Mouse (Mus musculus): Measurements from ENCODE around the gene Pdik1l. TPM values are rescaled to one million over a fixed set of nuclear protein-coding genes. Genes with fewer than 3 reads are reported as not detected.

Pdik1l gene
- polyA plus RNA-seq, 1 experiment = 9.6 TPM

DNA sequence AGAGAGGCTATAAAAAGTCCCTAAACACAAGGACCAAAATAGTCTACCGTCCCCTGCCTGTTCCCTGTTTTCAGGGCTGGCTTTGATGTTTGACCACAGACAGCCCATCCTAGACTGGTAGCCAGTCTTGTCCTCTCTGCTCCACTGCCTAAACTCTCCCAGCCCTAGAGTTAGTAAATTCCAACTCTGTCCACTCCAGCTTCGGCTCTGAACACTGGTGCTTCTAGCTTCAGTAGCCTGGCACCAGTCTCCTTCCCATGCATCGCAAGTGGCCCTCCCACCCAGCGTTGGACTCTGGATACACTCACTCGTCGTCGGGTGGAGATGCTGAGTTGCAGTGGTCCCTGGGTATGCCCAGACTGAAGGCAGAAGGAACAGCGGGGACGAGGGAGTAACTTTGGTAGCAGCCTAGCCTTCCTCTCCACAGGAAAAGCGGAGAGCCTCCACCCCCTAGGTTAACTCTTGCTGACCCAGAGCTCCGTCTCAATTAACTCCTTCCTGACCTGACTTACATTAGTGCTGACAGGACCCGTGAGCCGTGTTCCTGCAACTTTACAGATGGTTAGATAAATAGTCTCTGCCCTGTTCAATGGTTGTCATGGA, 33.9 kb downstream of the Pdik1l start, which contains the start of gene Grrp1:
TSS of gene Grrp1 (minus strand) at position 385 of the 603 bp plus-strand sequence.
- 19% methylated on average over 13 of the region's 13 CpGs for WGBS
- DNase-seq = no peak
- Histone ChIP-seq H3K27ac (ENCODE audit: insufficient read depth, low read length) (0 out of 2 replicates have a peak within 1 kb of the TSS, but pooled peaks have one; percentile 48), H3K4me1 (ENCODE audit: control insufficient read depth, insufficient read depth, low read length) (no peaks in the 10 kb centered on the region), H3K27me3 (ENCODE audit: control insufficient read depth, insufficient read depth, low read length) (peaks cover 2% of the 10 kb centered on the region; the same call in 1 of the 2 replicates), H3K4me3 (replicated peaks; ENCODE audit: insufficient read depth, low read depth, low read length) (peak within 1 kb of the TSS; percentile 33)
- TF ChIP-seq CTCF (IDR thresholded peaks at IDR 0.05; ENCODE audit: borderline replicate concordance, insufficient read depth, low read depth, low read length) (no peak), POLR2A (IDR thresholded peaks at IDR 0.05; ENCODE audit: borderline replicate concordance, insufficient read depth, low read length) (no peak)

DNA sequence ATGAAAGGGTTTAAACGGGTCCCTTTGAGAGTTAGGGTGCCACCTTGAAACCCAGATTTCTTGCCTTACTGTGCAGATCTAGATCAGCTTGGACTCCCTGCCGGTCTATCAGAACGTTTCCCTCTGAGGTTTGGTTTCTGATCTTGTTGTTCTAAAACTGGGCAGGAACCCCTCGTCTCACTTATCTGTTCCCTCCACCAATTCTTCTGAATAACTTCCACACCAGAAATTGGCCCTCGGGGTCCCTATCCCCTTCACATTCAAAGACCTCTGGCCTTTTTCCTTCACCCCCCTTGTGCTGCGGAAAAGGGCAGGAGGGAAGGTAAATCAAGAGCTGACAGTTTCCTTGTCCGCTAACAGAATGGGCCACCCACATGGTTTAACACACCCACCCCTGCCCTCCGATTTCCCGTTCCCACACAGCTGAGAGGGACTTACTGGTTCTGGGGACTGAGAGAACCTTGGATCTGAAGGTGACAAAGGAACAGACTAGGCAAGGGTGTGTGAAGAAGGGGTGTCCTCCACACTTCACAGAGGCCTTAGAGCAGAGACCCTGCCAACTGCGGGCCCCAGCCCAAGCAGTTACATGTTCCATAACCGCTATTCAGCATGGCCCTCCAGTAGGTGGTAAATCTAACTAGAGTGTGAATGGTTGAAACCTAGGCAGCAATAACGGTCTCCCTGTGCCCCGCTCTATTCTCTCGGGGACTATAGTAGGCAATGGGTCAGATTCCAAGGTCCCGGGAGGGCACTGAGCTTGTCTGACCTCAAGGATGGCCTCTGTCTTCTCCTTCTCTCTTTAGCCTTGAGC, 34.6 kb downstream of the Pdik1l start:
- Histone ChIP-seq H3K27me3 (ENCODE audit: control insufficient read depth, insufficient read depth, low read length) (peaks cover 2% of the 10 kb centered on the region; the same call in 1 of the 2 replicates), H3K4me1 (ENCODE audit: control insufficient read depth, insufficient read depth, low read length) (no peaks in the 10 kb centered on the region), H3K27ac (ENCODE audit: insufficient read depth, low read length) (no peak overlapping the region), H3K4me3 (replicated peaks; ENCODE audit: insufficient read depth, low read depth, low read length) (no peak overlapping the region)
- 58% methylated on average over 15 of the region's 15 CpGs for WGBS
- TF ChIP-seq POLR2A (IDR thresholded peaks at IDR 0.05; ENCODE audit: borderline replicate concordance, insufficient read depth, low read length) (no peak), CTCF (IDR thresholded peaks at IDR 0.05; ENCODE audit: borderline replicate concordance, insufficient read depth, low read depth, low read length) (no peak)
- DNase-seq = no peak

DNA sequence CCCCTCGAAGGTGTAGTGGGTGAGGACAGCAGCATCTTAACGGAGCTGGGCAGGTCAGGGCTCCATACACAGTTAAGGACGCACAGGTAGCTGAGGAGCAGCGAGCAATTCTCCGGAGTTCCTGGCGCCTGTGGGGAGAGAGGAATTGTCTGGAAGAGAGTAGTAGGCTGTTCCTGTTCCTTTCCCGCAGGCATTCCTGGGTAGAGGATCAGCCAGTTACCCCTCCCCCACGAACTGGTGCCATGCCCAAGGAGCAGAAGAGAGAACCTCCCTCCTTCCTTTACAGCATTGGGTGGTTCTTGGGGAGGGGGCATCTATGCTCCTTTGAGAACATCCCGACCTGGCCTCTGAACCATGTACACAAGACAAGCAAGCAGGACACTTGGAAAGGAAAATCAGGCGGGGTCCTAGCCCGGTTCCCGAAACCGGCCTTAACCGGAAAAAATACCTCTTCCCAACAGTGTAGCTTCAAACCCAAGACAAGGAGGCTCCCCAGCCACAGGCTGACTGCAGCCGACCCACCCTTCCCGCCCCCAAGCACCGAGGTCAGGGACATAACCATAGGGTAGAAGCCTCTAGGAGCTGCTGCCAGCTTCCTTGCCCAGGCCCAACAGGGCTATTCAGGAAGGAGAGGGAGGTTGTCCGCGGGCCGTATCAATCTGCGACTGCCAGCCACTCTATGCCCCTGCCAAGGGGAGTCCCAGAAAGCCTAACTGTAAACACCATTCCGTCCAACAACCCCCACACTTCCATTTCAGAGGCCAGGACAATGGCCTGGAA, 35.4 kb downstream of the Pdik1l start:
- Histone ChIP-seq H3K4me1 (ENCODE audit: control insufficient read depth, insufficient read depth, low read length) (no peaks in the 10 kb centered on the region), H3K27me3 (ENCODE audit: control insufficient read depth, insufficient read depth, low read length) (peaks cover 2% of the 10 kb centered on the region; the same call in 1 of the 2 replicates), H3K4me3 (replicated peaks; ENCODE audit: insufficient read depth, low read depth, low read length) (no peak overlapping the region), H3K27ac (ENCODE audit: insufficient read depth, low read length) (no peak overlapping the region)
- TF ChIP-seq CTCF (IDR thresholded peaks at IDR 0.05; ENCODE audit: borderline replicate concordance, insufficient read depth, low read depth, low read length) = no peak
- TF ChIP-seq POLR2A (IDR thresholded peaks at IDR 0.05; ENCODE audit: borderline replicate concordance, insufficient read depth, low read length) = no peak
- DNase-seq = no peak
- WGBS = 35% methylated on average over 22 of the region's 22 CpGs

DNA sequence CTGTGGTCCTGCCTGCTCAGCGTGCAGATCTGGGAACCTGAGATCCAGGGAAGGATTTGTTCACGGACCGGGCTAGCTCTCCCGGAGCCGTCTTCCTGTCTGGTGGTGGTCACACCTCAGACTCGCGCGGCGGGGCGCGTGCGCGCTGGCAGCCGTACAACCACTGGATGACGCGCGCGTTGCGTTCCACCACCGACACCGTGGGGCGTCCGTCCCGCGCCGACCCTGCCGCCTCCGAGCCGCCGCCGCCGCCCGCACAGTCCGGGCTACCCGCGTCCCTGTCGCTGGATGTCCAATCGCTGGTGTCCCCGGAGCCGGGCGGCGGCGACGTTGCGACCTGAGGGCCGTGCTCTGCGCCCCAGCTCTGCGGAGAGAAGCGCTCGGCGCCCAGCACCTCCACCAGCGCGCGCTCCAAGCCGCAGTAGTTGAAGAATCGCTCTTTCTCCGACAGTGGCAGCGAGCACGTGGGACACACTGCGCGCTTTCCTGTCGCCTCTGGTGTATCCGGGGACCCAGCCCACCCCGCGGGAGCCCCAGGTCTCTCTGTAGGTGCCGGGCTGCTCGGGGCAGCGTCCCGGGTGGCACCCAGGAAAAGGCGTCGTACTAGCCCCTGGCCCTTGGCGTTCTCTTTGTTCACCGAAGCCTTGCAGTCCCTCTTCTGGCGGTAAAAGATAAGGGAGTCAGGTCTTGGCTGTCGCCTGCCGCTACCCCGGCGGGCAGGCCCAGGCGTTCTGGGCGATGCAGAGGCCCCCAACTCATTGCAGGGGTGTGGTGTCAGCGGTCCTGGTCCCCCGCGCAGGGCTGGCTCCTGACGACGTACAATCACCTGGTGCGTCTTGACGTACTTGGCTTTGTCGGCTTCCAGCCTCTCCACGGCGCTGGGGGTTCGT, 36.2 kb downstream of the Pdik1l start:
- WGBS = 2% methylated on average over 90 of the region's 91 CpGs
- DNase-seq = peak; percentile 28 to 33
- peaks cover 2% of the 10 kb centered on the region; the same call in 1 of the 2 replicates for H3K27me3 ChIP-seq (ENCODE audit: control insufficient read depth, insufficient read depth, low read length)

DNA sequence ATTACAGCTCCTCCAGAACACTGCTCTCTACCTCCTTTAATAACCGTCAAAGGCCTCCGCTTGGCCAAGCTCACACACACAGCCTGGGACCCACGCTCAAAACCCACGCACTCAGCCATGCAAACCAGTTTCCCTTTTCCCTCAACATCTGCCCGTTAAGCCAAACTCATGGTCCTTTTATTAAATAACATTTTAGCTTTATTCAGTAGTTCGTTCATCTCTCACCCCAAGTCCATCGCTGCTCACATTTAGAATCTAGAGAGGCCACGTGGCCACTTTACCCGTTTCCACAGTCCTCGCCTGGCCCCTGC, 36.8 kb downstream of the Pdik1l start:
- peak overlapping the region; percentile 32 for H3K4me3 ChIP-seq (replicated peaks; ENCODE audit: insufficient read depth, low read depth, low read length)
- TF ChIP-seq POLR2A (IDR thresholded peaks at IDR 0.05; ENCODE audit: borderline replicate concordance, insufficient read depth, low read length) (no peak), CTCF (IDR thresholded peaks at IDR 0.05; ENCODE audit: borderline replicate concordance, insufficient read depth, low read depth, low read length) (no peak)
- H3K27ac ChIP-seq (ENCODE audit: insufficient read depth, low read length) = no peak overlapping the region
- H3K4me1 ChIP-seq (ENCODE audit: control insufficient read depth, insufficient read depth, low read length) = no peaks in the 10 kb centered on the region
- H3K27me3 ChIP-seq (ENCODE audit: control insufficient read depth, insufficient read depth, low read length) = peaks cover 2% of the 10 kb centered on the region; the same call in 1 of the 2 replicates
- 10% methylated on average over 10 of the region's 10 CpGs for WGBS
- DNase-seq = peak in 1 of 2 experiments; percentile 17

More for the DNA sequence above, 36.2 kb downstream of the Pdik1l start:
- Histone ChIP-seq H3K4me1 (ENCODE audit: control insufficient read depth, insufficient read depth, low read length) (no peaks in the 10 kb centered on the region), H3K4me3 (replicated peaks; ENCODE audit: insufficient read depth, low read depth, low read length) (peak overlapping the region; percentile 32), H3K27ac (ENCODE audit: insufficient read depth, low read length) (no peak overlapping the region)
- no peak for TF ChIP-seq POLR2A (IDR thresholded peaks at IDR 0.05; ENCODE audit: borderline replicate concordance, insufficient read depth, low read length)
- TF ChIP-seq CTCF (IDR thresholded peaks at IDR 0.05; ENCODE audit: borderline replicate concordance, insufficient read depth, low read depth, low read length) = no peak

DNA sequence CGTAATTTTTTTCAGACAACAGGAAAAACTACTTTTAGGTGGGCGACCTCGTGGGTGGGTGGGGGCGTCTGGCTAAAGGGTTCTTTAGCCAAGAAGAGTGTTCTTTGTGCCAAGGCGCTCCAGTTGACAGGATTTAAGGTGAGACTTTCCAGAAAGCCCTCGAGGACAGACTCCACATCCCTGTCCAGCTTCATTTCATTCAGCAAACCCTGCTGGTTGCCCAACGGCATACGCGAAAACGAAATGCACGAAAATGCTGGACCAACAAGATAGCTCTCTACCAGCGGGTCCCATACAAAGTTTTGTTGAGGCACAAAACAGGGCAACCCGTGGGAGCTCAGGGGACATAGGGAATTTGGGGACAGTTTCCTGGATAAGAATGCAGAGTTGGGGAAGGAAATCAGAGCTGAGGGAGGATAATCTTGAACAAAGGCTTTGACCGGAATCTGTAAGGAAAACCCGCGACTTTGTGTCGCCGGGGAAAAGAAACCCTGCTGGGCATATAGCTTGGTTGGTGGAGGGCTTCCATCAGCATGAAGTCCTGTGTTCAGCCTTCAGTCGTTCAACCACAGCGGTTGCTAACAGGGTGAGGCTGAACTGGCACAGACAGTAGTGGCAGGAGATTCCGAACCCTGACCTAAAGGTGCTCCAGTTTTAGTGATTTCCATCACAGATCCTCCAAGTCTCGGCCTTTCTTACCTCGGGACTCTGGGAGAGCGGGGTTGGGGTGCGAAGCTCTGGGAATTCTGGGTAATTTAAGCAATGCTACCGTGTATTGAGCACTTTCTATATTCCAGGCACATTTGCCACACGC, 37.4 kb downstream of the Pdik1l start:
- DNase-seq = peak in 1 of 2 experiments; percentile 20
- H3K27me3 ChIP-seq (ENCODE audit: control insufficient read depth, insufficient read depth, low read length) = peaks cover 2% of the 10 kb centered on the region; the same call in 1 of the 2 replicates
- no peaks in the 10 kb centered on the region for H3K4me1 ChIP-seq (ENCODE audit: control insufficient read depth, insufficient read depth, low read length)
- H3K27ac ChIP-seq (ENCODE audit: insufficient read depth, low read length) = no peak overlapping the region
- WGBS = 10% methylated on average over 27 of the region's 27 CpGs
- H3K4me3 ChIP-seq (replicated peaks; ENCODE audit: insufficient read depth, low read depth, low read length) = peak overlapping the region; percentile 33
- TF ChIP-seq POLR2A (IDR thresholded peaks at IDR 0.05; ENCODE audit: borderline replicate concordance, insufficient read depth, low read length) = no peak
- no peak for TF ChIP-seq CTCF (IDR thresholded peaks at IDR 0.05; ENCODE audit: borderline replicate concordance, insufficient read depth, low read depth, low read length)
